Mouse (Mus musculus) lung, adult 2 months (tissue): Measurements from ENCODE around the gene Cgn. TPM values are rescaled to one million over a fixed set of nuclear protein-coding genes. Genes with fewer than 3 reads are reported as not detected.

Experiments
- polyA plus RNA-seq: library from polyadenylated mRNA; depleted of rRNA; stranded (reverse); fragments of >200 nt; gene quantifications from 2 replicates; pipeline ENCODE4 v1.2.3, GENCODE M21; 2012; rRNA removed

Gene Cgn
- polyA plus RNA-seq, 1 experiment, result 27.8 TPM

Other genes with a start within 250 kb of the Cgn start
- 7.8 and 10.8 TPM in 2 replicates for gene Snx27, start 203.8 kb downstream of the Cgn start, polyA plus RNA-seq
- gene Gm10972, start 143.4 kb downstream of the Cgn start, polyA plus RNA-seq, result not detected in 2 replicates
- 12.8 and 22.1 TPM in 2 replicates for gene Tuft1, start 127.6 kb downstream of the Cgn start, polyA plus RNA-seq
- 7.2 and 16.1 TPM in 2 replicates for gene Selenbp2, start 92.9 kb downstream of the Cgn start, polyA plus RNA-seq
- 26.1 and 28.1 TPM in 2 replicates for gene Pogz, start 51.1 kb upstream of the Cgn start, polyA plus RNA-seq
- gene Psmb4, start 100.5 kb upstream of the Cgn start, polyA plus RNA-seq, result 175 and 210 TPM in 2 replicates
- 865 and 921 TPM in 2 replicates for gene Selenbp1, start 146.6 kb upstream of the Cgn start, polyA plus RNA-seq
- gene Rfx5, start 167.6 kb upstream of the Cgn start, polyA plus RNA-seq, result 10.5 and 14.6 TPM in 2 replicates
- 33.8 and 38.1 TPM in 2 replicates for gene Pi4kb, start 188.2 kb upstream of the Cgn start, polyA plus RNA-seq
- gene Zfp687, start 229.0 kb upstream of the Cgn start, polyA plus RNA-seq, result 19.2 and 20.6 TPM in 2 replicates